Mouse (Mus musculus): ENCODE data around the gene Galr2.

Gene Galr2

GRCm38 (mm10) chr11:116307019-116307725 is 26.4 kb downstream of the Galr2 start, which contains the start of gene Exoc7:
Exoc7 (minus strand) TSS chr11:116307233.
- no peak for DNase-seq (ENCODE audit: low read depth, low spot score)

DNA sequence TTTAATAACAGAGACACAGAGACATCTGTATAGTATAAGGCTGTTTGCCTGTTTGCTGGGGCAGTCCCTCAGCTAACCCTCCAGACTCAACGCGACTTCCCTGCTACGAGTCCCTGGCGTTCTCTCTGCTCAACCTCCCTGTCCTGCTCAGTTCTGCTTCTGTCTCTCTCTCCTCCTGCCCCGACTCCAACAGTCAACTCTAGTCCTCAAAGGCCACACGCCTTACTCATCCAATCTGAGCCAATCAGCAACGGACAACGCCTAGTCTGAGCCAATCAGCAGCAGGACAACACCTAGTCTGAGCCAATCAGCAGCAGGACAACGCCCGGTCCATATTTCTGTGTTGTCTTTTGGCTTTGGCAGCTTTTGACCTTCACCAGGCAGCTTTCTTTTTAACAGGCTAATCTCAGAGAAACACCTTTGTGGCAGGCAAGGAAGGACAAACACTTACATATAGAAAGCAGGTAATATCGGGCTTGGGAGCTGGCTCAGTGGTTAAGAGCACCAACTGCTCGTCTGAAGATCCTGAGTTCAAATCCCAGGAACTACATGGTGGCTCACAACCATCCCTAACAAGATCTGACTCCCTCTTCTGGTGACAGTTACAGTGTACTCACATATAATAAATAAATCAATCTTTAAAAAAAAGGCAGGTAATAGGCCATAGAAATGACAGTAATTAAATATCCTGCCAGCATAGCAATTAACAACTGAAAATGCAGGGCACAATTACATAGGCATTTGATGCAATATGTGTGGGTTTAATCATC is 27.2 kb downstream of the Galr2 start:
- DNase-seq (ENCODE audit: low read depth, low spot score): peak; percentile 16

DNA sequence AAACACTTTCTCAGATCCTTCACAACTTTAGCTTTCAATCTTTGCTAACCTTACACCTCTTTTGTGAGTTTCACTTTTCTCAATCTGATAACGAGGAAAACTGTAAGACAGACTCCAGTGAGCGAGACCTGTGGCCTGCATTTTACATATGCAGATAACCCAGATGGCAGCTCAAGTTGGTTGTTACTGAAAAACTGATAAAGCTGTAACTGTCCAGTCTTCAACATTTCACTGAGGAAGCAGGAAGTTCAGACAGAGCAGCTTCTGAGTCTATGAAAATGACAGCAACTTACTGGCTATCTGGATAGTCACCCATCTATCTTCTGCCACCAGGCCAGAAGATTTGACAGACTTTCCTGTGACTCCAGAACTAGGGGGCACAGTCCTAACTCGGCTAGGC is 28.9 kb downstream of the Galr2 start:
- DNase-seq (ENCODE audit: low read depth, low spot score): no peak

GRCm38 (mm10) chr11:116311169-116311568 is 30.4 kb downstream of the Galr2 start:
- peak; percentile 44 for DNase-seq (ENCODE audit: low read depth, low spot score)

DNA sequence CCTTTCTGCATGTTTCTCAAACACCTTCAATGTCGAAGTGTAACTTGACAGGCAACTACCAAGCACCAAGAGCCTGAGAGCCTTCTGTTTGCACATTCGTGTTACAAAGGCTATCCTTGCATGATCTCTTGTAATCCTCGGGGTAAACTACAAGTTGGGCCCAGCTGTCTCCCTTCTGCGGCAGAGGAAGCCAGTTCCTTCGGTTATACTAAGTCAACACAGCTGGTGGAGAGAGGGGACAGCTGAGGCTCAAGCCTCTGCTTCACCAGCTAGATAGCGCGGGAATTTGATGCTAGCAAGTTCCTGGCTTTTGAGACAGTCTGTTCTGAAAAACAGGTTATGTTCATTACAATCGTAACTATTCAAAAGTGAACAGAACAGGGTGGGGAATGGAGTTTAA is 31.6 kb downstream of the Galr2 start:
- no peak for DNase-seq (ENCODE audit: low read depth, low spot score)

DNA sequence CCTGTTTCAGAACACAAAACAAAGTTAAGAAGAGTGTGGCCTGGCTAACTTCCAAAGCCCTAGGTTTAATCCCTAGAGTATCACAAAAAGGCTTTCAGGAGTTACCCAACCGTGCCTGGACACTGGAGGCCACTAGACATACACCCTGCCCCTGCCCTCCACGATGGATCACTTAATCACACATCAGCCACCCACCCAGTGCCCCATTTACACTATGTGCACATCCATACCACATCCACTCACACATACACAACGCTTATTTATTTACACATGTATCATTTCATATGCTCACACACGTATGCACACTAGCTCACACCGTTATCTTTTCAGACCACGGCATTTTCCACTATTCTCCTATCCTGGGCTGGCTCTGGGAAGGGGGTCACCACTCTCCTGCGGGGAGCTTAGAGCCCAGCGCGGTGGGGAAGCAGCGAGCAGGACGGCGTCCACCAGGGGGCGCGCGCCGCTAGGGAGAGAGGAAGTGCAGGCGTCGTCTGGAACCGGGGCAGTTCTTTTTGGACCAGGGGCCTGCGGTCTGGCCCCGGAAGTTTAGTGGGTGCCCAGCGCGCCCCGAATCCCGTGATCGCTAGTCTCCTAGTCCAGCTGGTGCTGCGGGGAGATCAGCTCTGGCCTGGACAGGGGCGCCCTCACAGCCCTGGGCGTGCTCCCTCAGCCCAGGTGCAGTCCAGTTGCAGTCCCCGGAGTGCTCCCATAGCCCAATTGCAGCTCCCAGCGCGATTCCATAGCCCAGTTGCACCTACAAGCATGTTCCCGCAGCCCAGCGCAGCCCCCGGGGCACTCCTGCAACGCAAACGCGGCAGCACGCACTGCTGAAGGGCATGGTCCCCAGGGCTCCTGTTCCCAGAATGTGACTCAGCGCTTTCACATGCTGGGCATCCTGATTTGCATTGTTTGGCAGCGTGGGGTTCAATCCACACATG is 38.2 kb downstream of the Galr2 start:
- peak; percentile 85 for DNase-seq (ENCODE audit: low read depth, low spot score)

DNA sequence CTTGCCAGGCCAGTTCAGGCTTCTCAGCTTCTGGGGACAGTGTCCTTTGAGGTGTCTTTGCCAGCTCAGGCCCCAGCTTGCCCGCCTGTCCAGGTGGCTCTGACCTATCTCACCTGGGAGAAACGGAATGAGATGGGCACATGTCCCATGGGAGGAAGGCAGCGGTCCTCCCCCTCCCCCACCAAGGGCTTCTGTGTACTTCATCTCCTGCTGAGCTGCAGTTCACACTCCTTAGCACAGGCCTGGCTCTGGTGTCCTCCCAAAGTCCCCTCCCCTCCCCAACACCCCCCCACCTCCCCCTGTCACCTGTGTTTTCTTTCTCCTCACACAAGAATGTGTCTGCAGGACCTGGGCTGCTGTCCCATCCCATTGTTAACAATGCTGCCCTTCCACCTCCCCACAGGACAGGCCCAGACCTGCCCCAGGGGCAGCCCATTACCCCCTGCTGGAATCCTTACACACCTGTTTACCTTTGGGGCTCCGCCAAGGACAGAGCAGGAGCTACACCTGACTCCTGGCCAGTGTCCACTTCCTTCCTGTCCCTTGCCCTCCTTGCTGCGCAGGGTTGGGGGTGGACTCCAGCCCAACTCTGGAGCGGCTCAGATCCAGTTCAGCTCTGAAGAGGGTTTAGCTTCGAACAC is 46.3 kb downstream of the Galr2 start:
- DNase-seq (ENCODE audit: low read depth, low spot score): no peak

DNA sequence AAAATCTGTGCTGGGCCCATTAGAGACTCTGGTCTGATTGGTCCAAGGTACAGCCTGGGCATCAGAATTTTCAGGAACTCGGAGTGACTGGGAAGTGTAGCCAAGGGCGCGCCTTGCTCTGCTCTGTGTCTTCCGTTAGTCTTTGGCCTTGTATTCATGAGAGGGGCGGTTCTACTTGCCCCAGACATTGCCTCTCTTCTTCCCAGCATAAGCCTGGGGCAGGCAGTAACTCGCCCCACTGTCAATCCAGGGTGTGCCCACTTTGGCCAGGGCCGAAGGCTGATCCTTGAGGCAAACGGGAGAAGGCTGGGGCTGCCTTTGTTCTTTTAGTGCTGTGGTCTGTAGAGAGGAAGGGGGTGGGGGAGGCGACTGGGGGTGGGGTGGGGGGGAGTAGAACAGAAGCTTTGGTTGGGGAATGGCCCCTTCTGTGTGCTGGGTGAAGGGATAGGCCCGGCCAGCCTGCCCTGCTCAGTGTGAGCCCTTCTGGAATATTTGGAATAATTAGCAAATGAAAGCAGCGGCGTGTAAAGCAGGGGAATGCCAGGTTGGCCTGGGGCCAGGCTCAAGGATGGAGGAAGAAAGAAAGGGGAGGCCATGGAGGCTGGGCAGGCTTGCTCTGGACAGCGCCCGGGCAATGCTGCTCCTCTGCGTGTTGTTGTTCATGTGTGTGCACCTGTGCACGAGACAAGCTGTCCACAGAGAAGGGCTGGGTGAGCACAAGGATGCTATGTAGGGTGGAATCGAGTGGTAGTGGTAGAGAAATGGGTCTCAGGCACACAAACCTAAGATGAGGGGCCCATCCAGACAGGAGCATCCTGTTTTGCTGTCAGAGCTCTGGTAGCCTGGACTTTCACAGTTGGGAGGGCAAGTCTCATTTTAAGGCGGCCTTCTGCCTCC is 48.8 kb downstream of the Galr2 start:
- no peak for DNase-seq (ENCODE audit: low read depth, low spot score)

DNA sequence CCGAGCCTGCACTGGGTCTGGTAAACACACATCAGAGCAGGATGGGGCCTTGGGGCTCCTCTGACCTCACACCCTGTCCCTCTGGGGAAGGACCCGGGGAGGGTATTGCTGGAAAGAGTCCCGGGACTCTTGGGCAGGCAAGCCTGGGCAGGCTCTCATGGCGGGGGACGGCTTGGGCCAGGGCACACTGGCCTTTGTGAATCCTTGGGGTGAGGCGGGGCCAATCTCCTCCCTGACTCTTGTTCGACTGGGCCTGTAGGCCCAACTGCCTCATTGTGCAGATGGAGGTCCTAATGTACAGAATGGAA is 49.4 kb downstream of the Galr2 start:
- no peak for DNase-seq (ENCODE audit: low read depth, low spot score)

- no peak for DNase-seq (ENCODE audit: low read depth, low spot score)
Measured at GRCm38 (mm10) chr11:116332232-116332982, 51.7 kb downstream of the Galr2 start.

DNA sequence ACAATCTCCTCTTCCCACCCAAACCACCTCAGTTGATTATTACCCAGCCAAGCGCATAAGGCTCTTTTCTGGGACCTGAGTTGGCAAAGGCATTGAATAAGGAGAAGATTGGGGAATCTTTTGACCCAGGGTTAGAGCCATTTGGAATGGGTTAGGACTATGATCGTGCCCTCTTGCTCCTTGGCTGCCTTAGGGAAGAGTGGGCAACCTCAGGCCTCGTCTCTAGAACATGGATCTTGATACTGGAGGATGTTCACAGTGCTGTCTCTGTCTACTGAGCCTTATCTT is 52.2 kb downstream of the Galr2 start:
- no peak for DNase-seq (ENCODE audit: low read depth, low spot score)
